Mouse (Mus musculus) megakaryocyte, embryonic 14.5 days (primary cell): Measurements from ENCODE around the gene Tet3.

Experiments
- FLI1 ChIP-seq: IDR thresholded peaks from 2 replicates; pipeline ENCODE4 v1.6.1; 2012; ENCODE audit warnings: low read length, inconsistent platforms, mixed read lengths
- GATA1 ChIP-seq: IDR thresholded peaks from 3 replicates; pipeline ENCODE4 v1.6.1; 2012; ENCODE audit warnings: mixed read lengths, low read length, inconsistent platforms, borderline replicate concordance

GRCm38 (mm10) chr6:83403481-83403880 lies 55.4 kb downstream of the Tet3 start:
- TF ChIP-seq GATA1 (no peak), FLI1 (no peak)
